In the genomic region with DNA sequence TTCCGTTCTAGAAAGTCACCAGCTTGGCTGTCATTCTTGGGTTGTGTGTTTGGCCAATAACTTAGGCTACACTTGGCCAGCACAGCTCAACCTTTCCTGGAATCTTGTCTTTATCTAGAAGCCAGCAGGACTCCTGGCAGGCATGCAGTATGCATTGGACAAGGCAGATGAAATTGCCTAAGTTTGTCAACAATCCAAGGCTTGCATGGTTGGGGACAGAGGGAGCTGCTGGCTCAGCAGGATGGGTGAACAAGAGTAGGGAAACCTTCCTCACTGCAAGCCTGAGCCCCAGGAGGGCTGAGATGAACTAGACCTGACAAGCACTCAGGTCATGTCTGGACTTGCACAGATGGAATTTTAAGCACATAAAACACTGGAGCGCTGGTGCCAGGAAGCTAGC, we compare ENCODE assay signal across 8 mouse cellular contexts.
A peak's percentile ranks its signal among the peaks of the same experiment; 100 is the strongest.
DNase-seq lines count a peak whose midpoint lies in the region; ATAC-seq and TF ChIP-seq lines count a peak whose summit lies in the region.

No protein-coding gene starts in this region.

- no peaks in the 10 kb centered on the region for H3K27me3 ChIP-seq in lung, postnatal 0 days (replicated peaks; ENCODE audit: insufficient read depth, low read length)
- no peaks in the 10 kb centered on the region for H3K27me3 ChIP-seq in hindbrain, embryonic 16.5 days (replicated peaks; ENCODE audit: control insufficient read depth, insufficient read depth, low read length)

- 51% methylated on average over 2 of the region's 2 CpGs for WGBS in lung, adult 2 months
- WGBS in lung, postnatal 0 days = 43% methylated on average over 2 of the region's 2 CpGs
- WGBS in hindbrain, embryonic 16.5 days = 73% methylated on average over 2 of the region's 2 CpGs

- no peak for TF ChIP-seq POLR2A in lung, adult 2 months (IDR thresholded peaks at IDR 0.05; ENCODE audit: borderline replicate concordance, extremely low read depth, low read depth, low read length)

- H3K27ac ChIP-seq in lung, postnatal 0 days (ENCODE audit: low read length) = no peak overlapping the region
- no peak overlapping the region for H3K27ac ChIP-seq in hindbrain, embryonic 16.5 days (ENCODE audit: low read depth, low read length)

- H3K9me3 ChIP-seq in lung, postnatal 0 days (ENCODE audit: low read length) = no peaks in the 10 kb centered on the region
- H3K9me3 ChIP-seq in hindbrain, embryonic 16.5 days (ENCODE audit: control insufficient read depth, low read length) = 0 out of 2 replicates have a peak, but pooled peaks cover 2% of the 10 kb centered on the region

- peak; percentile 67 for ATAC-seq in lung, postnatal 0 days
- no peak for ATAC-seq in hindbrain, embryonic 16.5 days

- DNase-seq in lung, adult 18-20 months = peak; percentile 50 to 61
- DNase-seq in lung, adult 2 months = no peak
- DNase-seq in cerebellum, adult 18-20 months = peak; percentile 51 to 58
- peak; percentile 19 to 64 for DNase-seq in gastrocnemius, postnatal 4 days (ENCODE audit: low spot score in 2 of 2)
- DNase-seq in lung, postnatal 0 days (ENCODE audit: low spot score) = peak; percentile 82
- no peak for DNase-seq in thymus, postnatal 14 days
- DNase-seq in T-cell, adult 2 months (ENCODE audit: low spot score) = no peak

- no peaks in the 10 kb centered on the region for H3K36me3 ChIP-seq in lung, postnatal 0 days (ENCODE audit: insufficient read depth, low read length)
- H3K36me3 ChIP-seq in hindbrain, embryonic 16.5 days (ENCODE audit: control insufficient read depth, insufficient read depth, low read length) = no peaks in the 10 kb centered on the region

- peak; percentile 60 for TF ChIP-seq EP300 in lung, postnatal 0 days (IDR thresholded peaks at IDR 0.05)

- H3K4me3 ChIP-seq in lung, adult 2 months (replicated peaks; ENCODE audit: extremely low read depth, low read depth, low read length) = no peak overlapping the region
- H3K4me3 ChIP-seq in lung, postnatal 0 days (ENCODE audit: low read depth, low read length) = no peak overlapping the region
- no peak overlapping the region for H3K4me3 ChIP-seq in hindbrain, embryonic 16.5 days (ENCODE audit: low read length)

- H3K9ac ChIP-seq in lung, postnatal 0 days (replicated peaks; ENCODE audit: low read depth) = no peak overlapping the region
- no peak overlapping the region for H3K9ac ChIP-seq in hindbrain, embryonic 16.5 days (ENCODE audit: low read depth, low read length)

- TF ChIP-seq CTCF in lung, adult 2 months (IDR thresholded peaks at IDR 0.05; ENCODE audit: insufficient read depth, low read length) = no peak
- TF ChIP-seq CTCF in lung, postnatal 0 days (IDR thresholded peaks at IDR 0.05) = no peak

- H3K4me1 ChIP-seq in lung, adult 2 months (ENCODE audit: control insufficient read depth, insufficient read depth, low read length) = no peaks in the 10 kb centered on the region
- H3K4me1 ChIP-seq in lung, postnatal 0 days (ENCODE audit: insufficient read depth, low read depth, low read length) = peaks cover 11% of the 10 kb centered on the region; the same call in 1 of the 2 replicates
- peaks cover 4% of the 10 kb centered on the region for H3K4me1 ChIP-seq in hindbrain, embryonic 16.5 days (ENCODE audit: control insufficient read depth, insufficient read depth, low read depth, low read length)

- no peak overlapping the region for H3K4me2 ChIP-seq in lung, postnatal 0 days (replicated peaks; ENCODE audit: low read depth, low read length)
- H3K4me2 ChIP-seq in hindbrain, embryonic 16.5 days (ENCODE audit: low read length) = no peak overlapping the region

Comparison
In these comparisons a context has a peak if more than half of its experiments do, and no peak if none do; other contexts are left out.
1. DNase-seq: peak in lung, adult 18-20 months (2 of 2), cerebellum, adult 18-20 months (2 of 2), gastrocnemius, postnatal 4 days (2 of 2) and lung, postnatal 0 days (single experiment); none in lung, adult 2 months (single experiment), thymus, postnatal 14 days (single experiment) and T-cell, adult 2 months (single experiment).